Mouse (Mus musculus) layer of hippocampus, adult 9-10 months (tissue): ENCODE results near the gene Slc26a8.

Experiments
- DNase-seq: peaks from one replicate; pipeline ENCODE4 v3.0.0; 2022; ENCODE audit warnings: low spot score

Slc26a8 gene

DNA sequence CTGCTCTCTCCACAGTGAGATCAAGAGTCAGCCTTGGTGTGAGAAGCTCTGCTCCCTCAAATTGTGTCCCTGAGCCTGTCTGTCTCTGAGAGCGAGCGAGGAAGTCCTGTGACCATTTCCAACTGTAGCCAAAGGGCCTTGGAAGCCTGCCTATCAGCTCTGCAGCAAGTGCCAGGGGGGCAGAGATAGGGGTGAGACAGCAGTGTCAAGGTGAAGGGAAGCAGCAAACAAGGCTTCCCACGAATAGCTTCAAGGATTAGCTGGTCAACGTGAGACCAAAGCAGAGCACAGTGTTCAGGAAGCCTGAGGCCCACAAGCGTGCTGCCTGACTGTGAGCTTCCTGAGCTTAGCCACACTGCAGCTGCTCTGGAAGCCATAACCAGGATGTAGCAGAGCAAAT is 98.6 kb downstream of the Slc26a8 start:
- DNase-seq: no peak

DNA sequence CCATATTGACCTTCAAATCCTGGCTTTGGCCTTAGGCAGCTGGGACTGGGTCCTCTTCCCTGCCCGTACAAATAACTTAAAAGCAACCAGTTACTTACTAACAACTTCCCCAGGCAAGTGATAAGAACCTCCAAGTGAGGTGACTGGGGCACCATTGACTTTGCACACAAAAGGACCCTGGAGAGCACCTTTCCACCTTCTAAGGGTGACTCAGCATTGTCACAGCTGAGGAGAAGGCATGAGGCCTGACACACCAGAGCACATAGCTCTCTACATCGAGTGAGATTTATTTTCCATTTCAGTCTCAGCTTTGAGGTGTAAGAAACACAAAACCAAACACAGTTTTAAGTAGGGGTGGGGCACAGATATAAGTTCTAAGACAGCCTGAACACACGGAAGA is 99.4 kb downstream of the Slc26a8 start:
- DNase-seq: no peak

DNA sequence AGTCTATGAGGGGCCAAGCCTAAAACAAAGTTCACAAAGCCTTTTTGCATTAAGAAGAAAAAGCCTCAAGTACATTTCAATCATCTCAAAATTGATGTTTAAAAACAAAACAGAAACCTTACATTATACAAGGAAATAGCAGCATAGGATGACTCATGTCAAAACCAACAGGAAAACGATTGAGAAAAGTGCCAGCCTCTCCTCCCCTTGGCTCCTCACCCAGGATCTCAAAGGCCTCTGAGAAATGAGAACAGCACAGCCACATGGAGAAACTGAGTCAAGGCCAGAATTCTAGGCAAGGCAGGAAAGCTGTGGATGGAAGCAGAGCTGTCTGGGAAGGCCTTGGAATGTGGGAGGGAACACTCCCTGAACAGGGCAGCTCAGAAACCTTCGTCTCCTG is 101.4 kb downstream of the Slc26a8 start:
- DNase-seq: no peak
